Mouse (Mus musculus): ENCODE measurements around the gene Shisal1. TPM values are rescaled to one million over a fixed set of nuclear protein-coding genes. Genes with fewer than 3 reads are reported as not detected.

Gene Shisal1
- polyA plus RNA-seq, 1 experiment from 2014 or later = 9.5 TPM

- Histone ChIP-seq H3K9me3 (no peaks in the 10 kb centered on the region), H3K9ac (peak overlapping the region; percentile 61), H3K27ac (peak overlapping the region; percentile 58; the same call in 1 of the 2 replicates), H3K36me3 (no peaks in the 10 kb centered on the region), H3K4me3 (0 out of 2 replicates have a peak overlapping the region, but pooled peaks have one; percentile 13), H3K4me2 (peak overlapping the region; percentile 37), H3K27me3 (peaks cover 34% of the 10 kb centered on the region), H3K4me1 (replicated peaks) (peaks cover 23% of the 10 kb centered on the region)
- no peak for ATAC-seq (ENCODE audit: low FRiP score)
- WGBS = 2% methylated on average over 21 of the region's 21 CpGs
These were observed 3.7 kb upstream of the Shisal1 start for GRCm38 (mm10) chr15:84450441-84451183.

- peaks cover 67% of the 10 kb centered on the region for H3K4me1 ChIP-seq (replicated peaks)
- under 1% methylated on average over 86 of the region's 99 CpGs for WGBS
- peak overlapping the region; percentile 80 for H3K4me2 ChIP-seq
- H3K9ac ChIP-seq = peak overlapping the region; percentile 83
- peaks cover 61% of the 10 kb centered on the region for H3K27me3 ChIP-seq
- peak overlapping the region; percentile 55 for H3K27ac ChIP-seq
- H3K4me3 ChIP-seq = peak overlapping the region; percentile 60
- ATAC-seq (ENCODE audit: low FRiP score) = peak; percentile 33; the same call in 1 of the 2 replicates
- no peaks in the 10 kb centered on the region for H3K9me3 ChIP-seq
- H3K36me3 ChIP-seq = no peaks in the 10 kb centered on the region
These were observed 833 bp downstream of the Shisal1 start for GRCm38 (mm10) chr15:84445812-84446716.

- peaks cover 73% of the 10 kb centered on the region for H3K4me1 ChIP-seq (replicated peaks)
- WGBS = 29% methylated on average over 7 of the region's 7 CpGs
- peak overlapping the region; percentile 83 for H3K9ac ChIP-seq
- peak overlapping the region; percentile 49 for H3K27ac ChIP-seq
- ATAC-seq (ENCODE audit: low FRiP score) = no peak
- no peaks in the 10 kb centered on the region for H3K36me3 ChIP-seq
- H3K4me3 ChIP-seq = peak overlapping the region; percentile 60
- H3K27me3 ChIP-seq = peaks cover 63% of the 10 kb centered on the region
- no peaks in the 10 kb centered on the region for H3K9me3 ChIP-seq
- peak overlapping the region; percentile 80 for H3K4me2 ChIP-seq
These were observed 2.7 kb downstream of the Shisal1 start for GRCm38 (mm10) chr15:84444181-84444580.

- peak overlapping the region; percentile 60 for H3K4me3 ChIP-seq
- H3K27ac ChIP-seq = peak overlapping the region; percentile 49
- no peaks in the 10 kb centered on the region for H3K36me3 ChIP-seq
- H3K27me3 ChIP-seq = peaks cover 60% of the 10 kb centered on the region
- H3K9me3 ChIP-seq = no peaks in the 10 kb centered on the region
- H3K4me1 ChIP-seq (replicated peaks) = peaks cover 74% of the 10 kb centered on the region
- WGBS = 28% methylated on average over 10 of the region's 10 CpGs
- peak overlapping the region; percentile 83 for H3K9ac ChIP-seq
- ATAC-seq (ENCODE audit: low FRiP score) = no peak
- peak overlapping the region; percentile 80 for H3K4me2 ChIP-seq
These were observed 3.3 kb downstream of the Shisal1 start for GRCm38 (mm10) chr15:84443631-84444030.

GRCm38 (mm10) chr15:84441682-84442315 lies 5.1 kb downstream of the Shisal1 start:
- ATAC-seq (ENCODE audit: low FRiP score) = no peak
- H3K36me3 ChIP-seq = no peaks in the 10 kb centered on the region
- H3K9me3 ChIP-seq = no peaks in the 10 kb centered on the region
- H3K4me2 ChIP-seq = peak overlapping the region; percentile 17
- 37% methylated on average over 14 of the region's 14 CpGs for WGBS
- H3K27me3 ChIP-seq = peaks cover 46% of the 10 kb centered on the region
- peaks cover 75% of the 10 kb centered on the region for H3K4me1 ChIP-seq (replicated peaks)
- H3K27ac ChIP-seq = peak overlapping the region; percentile 35; the same call in 1 of the 2 replicates
- no peak overlapping the region for H3K4me3 ChIP-seq
- peak overlapping the region; percentile 40; the same call in 1 of the 2 replicates for H3K9ac ChIP-seq

GRCm38 (mm10) chr15:84440820-84441219 lies 6.1 kb downstream of the Shisal1 start:
- Histone ChIP-seq H3K36me3 (no peaks in the 10 kb centered on the region), H3K27me3 (peaks cover 46% of the 10 kb centered on the region), H3K4me2 (no peak overlapping the region), H3K27ac (no peak overlapping the region), H3K4me3 (no peak overlapping the region), H3K9me3 (no peaks in the 10 kb centered on the region), H3K4me1 (replicated peaks) (peaks cover 72% of the 10 kb centered on the region), H3K9ac (0 out of 2 replicates have a peak overlapping the region, but pooled peaks have one; percentile 40)
- no peak for ATAC-seq (ENCODE audit: low FRiP score)
- 34% methylated on average over 3 of the region's 3 CpGs for WGBS

GRCm38 (mm10) chr15:84433586-84434185 lies 13.2 kb downstream of the Shisal1 start:
- ATAC-seq (ENCODE audit: low FRiP score) = peak; percentile 70
- Histone ChIP-seq H3K27ac (peak overlapping the region; percentile 26; the same call in 1 of the 2 replicates), H3K36me3 (no peaks in the 10 kb centered on the region), H3K4me1 (replicated peaks) (peaks cover 45% of the 10 kb centered on the region), H3K4me3 (no peak overlapping the region), H3K27me3 (peaks cover 5% of the 10 kb centered on the region; the same call in 1 of the 2 replicates), H3K9ac (no peak overlapping the region), H3K9me3 (no peaks in the 10 kb centered on the region), H3K4me2 (no peak overlapping the region)
- WGBS = 39% methylated on average over 10 of the region's 10 CpGs

- no peaks in the 10 kb centered on the region for H3K9me3 ChIP-seq
- ATAC-seq (ENCODE audit: low FRiP score) = no peak
- no peak overlapping the region for H3K4me3 ChIP-seq
- H3K27me3 ChIP-seq = 0 out of 2 replicates have a peak, but pooled peaks cover 15% of the 10 kb centered on the region
- no peak overlapping the region for H3K4me2 ChIP-seq
- H3K36me3 ChIP-seq = no peaks in the 10 kb centered on the region
- peaks cover 39% of the 10 kb centered on the region for H3K4me1 ChIP-seq (replicated peaks)
- no peak overlapping the region for H3K9ac ChIP-seq
- 83% methylated on average over 5 of the region's 5 CpGs for WGBS
- no peak overlapping the region for H3K27ac ChIP-seq
These were observed 16.4 kb downstream of the Shisal1 start for GRCm38 (mm10) chr15:84430482-84430881.

GRCm38 (mm10) chr15:84427624-84428023 lies 19.3 kb downstream of the Shisal1 start:
- Histone ChIP-seq H3K9ac (no peak overlapping the region), H3K27ac (no peak overlapping the region), H3K4me3 (no peak overlapping the region), H3K9me3 (no peaks in the 10 kb centered on the region), H3K4me2 (no peak overlapping the region), H3K36me3 (no peaks in the 10 kb centered on the region), H3K27me3 (peaks cover 34% of the 10 kb centered on the region), H3K4me1 (replicated peaks) (peaks cover 26% of the 10 kb centered on the region)
- 94% methylated on average over 6 of the region's 6 CpGs for WGBS
- ATAC-seq (ENCODE audit: low FRiP score) = no peak

GRCm38 (mm10) chr15:84425733-84426132 lies 21.2 kb downstream of the Shisal1 start:
- no peaks in the 10 kb centered on the region for H3K36me3 ChIP-seq

GRCm38 (mm10) chr15:84423781-84424180 lies 23.1 kb downstream of the Shisal1 start:
- Histone ChIP-seq H3K4me1 (replicated peaks) (peaks cover 28% of the 10 kb centered on the region), H3K9ac (no peak overlapping the region), H3K36me3 (no peaks in the 10 kb centered on the region), H3K4me3 (no peak overlapping the region), H3K4me2 (no peak overlapping the region), H3K27me3 (peaks cover 59% of the 10 kb centered on the region), H3K27ac (no peak overlapping the region), H3K9me3 (no peaks in the 10 kb centered on the region)
- no peak for ATAC-seq (ENCODE audit: low FRiP score)
- WGBS = 93% methylated on average over 5 of the region's 5 CpGs

More at GRCm38 (mm10) chr15:84425733-84426132, 21.2 kb downstream of the Shisal1 start:
- no peak for ATAC-seq (ENCODE audit: low FRiP score)
- WGBS = 84% methylated on average over 5 of the region's 5 CpGs
- Histone ChIP-seq H3K4me2 (no peak overlapping the region), H3K27ac (no peak overlapping the region), H3K4me3 (no peak overlapping the region), H3K9me3 (no peaks in the 10 kb centered on the region), H3K9ac (no peak overlapping the region), H3K4me1 (replicated peaks) (peaks cover 30% of the 10 kb centered on the region), H3K27me3 (peaks cover 46% of the 10 kb centered on the region)

Measured in hindbrain, embryonic 13.5 days (tissue).